Mouse (Mus musculus) G1E (cell line): ENCODE results near the gene Fam98b. TPM values are rescaled to one million over a fixed set of nuclear protein-coding genes. Genes with fewer than 3 reads are reported as not detected.

Source experiments
- ATAC-seq: 2 replicates; pipeline ENCODE4 v1.8.0; 2016; ENCODE audit warnings: mild to moderate bottlenecking; ENCODE audit not compliant: insufficient number of reproducible peaks, poor library complexity, low FRiP score, severe bottlenecking; ENCODE audit errors: extremely low read depth
- DNase-seq: peaks from one replicate; pipeline ENCODE4 v3.0.0; 2012; ENCODE audit warnings: low spot score
- H3K27me3 ChIP-seq: 2 replicates; pipeline ENCODE4 v1.6.1; 2012; ENCODE audit warnings: mild to moderate bottlenecking, low read length, inconsistent platforms; ENCODE audit not compliant: insufficient read depth
- H3K36me3 ChIP-seq: replicated peaks from 2 replicates; pipeline ENCODE3; 2012; ENCODE audit warnings: mild to moderate bottlenecking, inconsistent platforms
- H3K4me1 ChIP-seq: 2 replicates; pipeline ENCODE4 v1.6.1; 2012; ENCODE audit warnings: low read depth, low read length, inconsistent platforms, mixed read lengths; ENCODE audit not compliant: insufficient read depth
- H3K4me3 ChIP-seq: 2 replicates; pipeline ENCODE4 v1.5.1; 2012; ENCODE audit warnings: low read depth, mild to moderate bottlenecking, inconsistent platforms, low read length, moderate library complexity, mixed read lengths
- H3K9me3 ChIP-seq: replicated peaks from 2 replicates; pipeline ENCODE4 v1.6.1; 2012; ENCODE audit warnings: inconsistent platforms
- CTCF ChIP-seq: IDR thresholded peaks from 2 replicates; pipeline ENCODE4 v1.5.1; 2012; ENCODE audit warnings: low read depth, low read length, inconsistent platforms, mixed read lengths
- GATA1 ChIP-seq: IDR thresholded peaks from 2 replicates; pipeline ENCODE4 v1.6.1; 2012; ENCODE audit warnings: borderline replicate concordance, low read length, inconsistent platforms, mixed read lengths
- GATA2 ChIP-seq: IDR thresholded peaks from 2 replicates; pipeline ENCODE4 v1.6.1; 2012; ENCODE audit warnings: low read depth, low read length, inconsistent platforms, borderline replicate concordance
- POLR2AphosphoS5 ChIP-seq: IDR thresholded peaks from 2 replicates; pipeline ENCODE4 v1.6.1; 2012; ENCODE audit warnings: low read depth, low read length, inconsistent platforms; ENCODE audit not compliant: insufficient replicate concordance
- TAL1 ChIP-seq: conservative IDR thresholded peaks from 2 replicates; pipeline ENCODE4 v1.6.1; 2012; ENCODE audit warnings: low read depth, low read length, inconsistent platforms, mixed read lengths
- polyA plus RNA-seq: library from polyadenylated mRNA; stranded (reverse); fragments of >175 nt; gene quantifications from 2 replicates; pipeline ENCODE4 v1.2.3, GENCODE M21; 2012
- total RNA-seq, 2 experiments: library from RNA; stranded (forward) in 1 of 2; stranded (reverse) in 1 of 2; fragments of 200-1000 nt in 1 of 2; fragments of >200 nt in 1 of 2; fragmentation: Nextera tagmentation in 1 of 2; gene quantifications; 2 replicates each; pipeline ENCODE4 v1.2.3; 2014 to 2017

Gene Fam98b
- total and polyA plus RNA-seq, 3 experiments, result 11.2 to 43.0 (median 11.2) TPM

- no peak for TF ChIP-seq GATA1
- peak; percentile 97 for TF ChIP-seq CTCF
- DNase-seq, result peak; percentile 13
- peak; percentile 79 for ATAC-seq
- Histone ChIP-seq H3K4me3 (no peak overlapping the region), H3K4me1 (no peaks in the 10 kb centered on the region), H3K9me3 (no peaks in the 10 kb centered on the region), H3K36me3 (peaks cover 68% of the 10 kb centered on the region), H3K27me3 (no peaks in the 10 kb centered on the region)
These were observed 14.4 kb downstream of the Fam98b start for GRCm38 (mm10) chr2:117263786-117264408.

GRCm38 (mm10) chr2:117288291-117288690, 38.8 kb downstream of the Fam98b start:
- TF ChIP-seq GATA2 (no peak), TAL1 (no peak), GATA1 (no peak)
- Histone ChIP-seq H3K27me3 (peaks cover 8% of the 10 kb centered on the region), H3K9me3 (no peaks in the 10 kb centered on the region), H3K4me1 (no peaks in the 10 kb centered on the region), H3K4me3 (no peak overlapping the region), H3K36me3 (no peaks in the 10 kb centered on the region)
- DNase-seq, result no peak
- ATAC-seq, result no peak

- DNase-seq, result no peak
- H3K4me3 ChIP-seq, result no peak overlapping the region
These were observed 50.3 kb downstream of the Fam98b start for GRCm38 (mm10) chr2:117299596-117300448.

GRCm38 (mm10) chr2:117303391-117304350, 54.1 kb downstream of the Fam98b start:
- Histone ChIP-seq H3K4me1 (no peaks in the 10 kb centered on the region; the same call in 1 of the 2 replicates), H3K9me3 (no peaks in the 10 kb centered on the region), H3K36me3 (no peaks in the 10 kb centered on the region), H3K27me3 (0 out of 2 replicates have a peak, but pooled peaks cover 2% of the 10 kb centered on the region), H3K4me3 (no peak overlapping the region)
- DNase-seq (no peak), ATAC-seq (no peak)
- TF ChIP-seq GATA1 (no peak), CTCF (no peak), POLR2AphosphoS5 (no peak), GATA2 (no peak), TAL1 (no peak)

More at GRCm38 (mm10) chr2:117299596-117300448, 50.3 kb downstream of the Fam98b start:
- H3K9me3 ChIP-seq, result no peaks in the 10 kb centered on the region
- TF ChIP-seq CTCF (no peak), TAL1 (no peak), GATA1 (no peak)
- no peaks in the 10 kb centered on the region for H3K36me3 ChIP-seq
- H3K4me1 ChIP-seq, result no peaks in the 10 kb centered on the region; the same call in 1 of the 2 replicates
- ATAC-seq, result no peak
- peaks cover 4% of the 10 kb centered on the region; the same call in 1 of the 2 replicates for H3K27me3 ChIP-seq

- TF ChIP-seq TAL1 (no peak), POLR2AphosphoS5 (no peak), CTCF (no peak), GATA1 (no peak), GATA2 (no peak)
- Histone ChIP-seq H3K4me3 (no peak overlapping the region), H3K36me3 (no peaks in the 10 kb centered on the region), H3K27me3 (0 out of 2 replicates have a peak, but pooled peaks cover 2% of the 10 kb centered on the region), H3K9me3 (no peaks in the 10 kb centered on the region), H3K4me1 (no peaks in the 10 kb centered on the region)
- DNase-seq, result no peak
- ATAC-seq, result no peak
These were observed 55.4 kb downstream of the Fam98b start for GRCm38 (mm10) chr2:117304941-117305340.

GRCm38 (mm10) chr2:117307959-117308358, 58.4 kb downstream of the Fam98b start:
- no peak for DNase-seq
- Histone ChIP-seq H3K36me3 (no peaks in the 10 kb centered on the region), H3K9me3 (no peaks in the 10 kb centered on the region), H3K4me3 (no peak overlapping the region), H3K4me1 (no peaks in the 10 kb centered on the region), H3K27me3 (0 out of 2 replicates have a peak, but pooled peaks cover 2% of the 10 kb centered on the region)
- ATAC-seq, result no peak
- TF ChIP-seq GATA1 (no peak), TAL1 (no peak), GATA2 (no peak), POLR2AphosphoS5 (no peak), CTCF (no peak)
